Mouse (Mus musculus): ENCODE measurements around the gene Vwa3b.

DNA sequence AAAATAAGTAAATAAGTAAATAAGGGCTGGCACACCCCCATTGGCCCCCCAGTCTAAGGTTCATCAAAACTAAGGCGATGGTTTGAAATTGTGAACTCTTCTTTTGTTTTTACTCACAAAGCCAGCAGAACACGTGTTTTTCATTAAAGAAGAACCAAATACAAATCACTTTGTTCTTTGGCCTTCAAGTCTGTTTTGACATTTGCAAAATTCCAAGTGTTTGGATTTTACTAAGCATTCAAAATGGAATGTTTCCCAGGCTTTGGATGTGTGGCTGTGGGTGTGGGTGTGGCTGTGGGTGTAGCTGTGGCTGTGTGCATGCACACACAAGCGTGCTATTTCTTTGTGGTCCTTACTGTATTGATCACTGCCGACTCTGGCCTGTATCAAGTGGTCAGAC, 27.3 kb downstream of the Vwa3b start:
- no peak for TF ChIP-seq CTCF (IDR thresholded peaks at IDR 0.05; ENCODE audit: low read depth)
- TF ChIP-seq EP300 (optimal IDR thresholded peaks at IDR 0.05), result no peak
